Mouse (Mus musculus) hindlimb bud, embryonic 11.5 days (tissue): ENCODE data around the gene Ryk.
"Not testable (repeated sequence)": the region's sequence is repeated elsewhere in the genome, so short reads cannot be mapped to it uniquely, and the experiment has no call there.

Source experiments
- DNase-seq: peaks from one replicate; pipeline ENCODE4 v3.0.0-alpha.2; 2012; ENCODE audit warnings: low read depth, low spot score; ENCODE audit errors: extremely low spot score

The Ryk gene

DNA sequence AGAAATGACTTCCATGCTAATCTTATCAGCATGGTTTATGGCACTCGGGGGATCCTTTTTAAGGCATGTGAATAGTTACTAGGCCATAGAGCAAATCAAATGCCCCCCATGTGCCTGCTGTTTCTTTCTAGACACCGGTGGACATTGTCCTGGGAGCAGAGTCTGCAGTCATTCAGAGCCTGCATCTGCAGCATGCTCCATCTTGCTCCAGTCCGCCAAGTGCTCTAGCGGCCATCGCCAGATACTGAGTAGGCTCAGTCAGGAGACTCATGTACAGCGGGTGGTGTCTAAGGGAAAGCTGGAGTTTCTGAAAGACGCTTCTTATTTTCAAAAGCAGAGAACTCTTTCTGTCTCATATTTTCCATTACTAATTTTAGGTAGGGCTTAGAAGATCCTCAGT is 67.6 kb downstream of the Ryk start:
- DNase-seq = no peak

GRCm38 (mm10) chr9:102904952-102905351 is 70.2 kb downstream of the Ryk start:
- no peak for DNase-seq

DNA sequence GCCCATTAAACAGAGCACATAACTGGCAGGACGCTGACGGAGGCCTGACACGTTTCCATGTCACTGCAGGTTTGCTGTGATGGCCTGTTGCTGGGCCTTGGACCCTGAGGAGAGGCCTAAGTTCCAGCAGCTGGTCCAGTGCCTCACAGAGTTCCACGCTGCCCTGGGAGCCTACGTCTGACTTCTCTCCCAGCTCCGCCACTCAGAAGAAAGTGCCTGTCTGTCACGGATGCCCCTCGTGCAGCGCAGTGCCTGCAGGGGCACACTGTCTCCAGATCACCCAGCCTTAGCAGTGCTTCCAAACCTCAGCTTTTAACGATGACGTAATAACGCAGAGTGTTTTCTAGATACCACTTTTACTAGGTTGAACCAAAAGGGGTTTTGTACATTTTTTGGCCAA is 72.1 kb downstream of the Ryk start:
- DNase-seq = no peak

- DNase-seq = no peak
Observed at GRCm38 (mm10) chr9:102907521-102908246, 73.0 kb downstream of the Ryk start.

DNA sequence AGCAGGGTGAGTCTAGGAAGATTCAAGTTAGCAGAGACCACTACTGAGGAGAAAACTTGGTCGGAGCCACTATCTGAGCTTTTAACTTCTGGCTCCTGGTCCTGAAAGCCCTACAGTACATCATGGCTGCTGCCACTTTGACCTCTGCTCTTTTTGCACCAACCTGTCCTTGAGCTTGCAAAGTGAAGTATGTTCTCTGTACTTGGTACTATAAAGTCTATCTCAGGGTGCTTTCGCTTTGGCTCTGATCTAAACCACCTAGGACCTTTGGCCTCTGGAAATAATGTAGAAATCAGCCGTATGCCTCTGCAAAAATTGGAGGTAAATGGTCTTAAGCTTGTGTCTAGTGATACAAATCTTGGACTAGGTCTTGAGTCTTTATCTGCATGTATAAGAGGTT is 76.8 kb downstream of the Ryk start:
- DNase-seq = no peak

- DNase-seq = no peak
Observed at GRCm38 (mm10) chr9:102912516-102913035, 77.9 kb downstream of the Ryk start.

- not testable (repeated sequence) for DNase-seq
Observed at GRCm38 (mm10) chr9:102913597-102913996, 78.9 kb downstream of the Ryk start.

GRCm38 (mm10) chr9:102914583-102914982 is 79.9 kb downstream of the Ryk start:
- DNase-seq = no peak

DNA sequence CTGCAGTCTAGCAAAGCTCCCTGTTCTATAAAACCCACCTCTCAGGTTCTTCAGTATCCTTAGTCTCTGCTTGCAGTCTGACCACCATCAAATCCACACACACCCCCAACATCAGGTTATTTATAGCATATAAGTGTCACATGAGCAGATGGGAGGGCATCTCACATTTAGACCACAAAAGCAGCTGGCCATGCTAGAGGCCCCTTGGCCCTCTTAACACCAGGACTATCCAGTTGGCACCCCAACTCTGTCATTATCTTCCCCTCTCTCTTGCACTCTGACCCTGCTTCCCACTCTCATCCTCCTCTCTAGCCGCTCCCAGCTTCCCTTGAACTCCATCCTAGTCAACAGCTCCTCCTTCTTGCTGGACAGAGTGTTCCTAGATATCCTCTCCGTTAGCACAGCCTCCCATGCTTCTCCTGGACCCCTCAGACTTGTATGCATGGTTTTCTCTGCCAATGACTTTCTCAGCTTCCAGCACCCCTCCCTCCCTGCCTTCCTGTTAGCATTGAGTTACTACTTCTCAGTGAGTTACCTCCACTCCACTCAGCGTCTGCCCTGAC is 80.7 kb downstream of the Ryk start:
- no peak for DNase-seq

- DNase-seq = no peak
Observed at GRCm38 (mm10) chr9:102916076-102916475, 81.4 kb downstream of the Ryk start.

DNA sequence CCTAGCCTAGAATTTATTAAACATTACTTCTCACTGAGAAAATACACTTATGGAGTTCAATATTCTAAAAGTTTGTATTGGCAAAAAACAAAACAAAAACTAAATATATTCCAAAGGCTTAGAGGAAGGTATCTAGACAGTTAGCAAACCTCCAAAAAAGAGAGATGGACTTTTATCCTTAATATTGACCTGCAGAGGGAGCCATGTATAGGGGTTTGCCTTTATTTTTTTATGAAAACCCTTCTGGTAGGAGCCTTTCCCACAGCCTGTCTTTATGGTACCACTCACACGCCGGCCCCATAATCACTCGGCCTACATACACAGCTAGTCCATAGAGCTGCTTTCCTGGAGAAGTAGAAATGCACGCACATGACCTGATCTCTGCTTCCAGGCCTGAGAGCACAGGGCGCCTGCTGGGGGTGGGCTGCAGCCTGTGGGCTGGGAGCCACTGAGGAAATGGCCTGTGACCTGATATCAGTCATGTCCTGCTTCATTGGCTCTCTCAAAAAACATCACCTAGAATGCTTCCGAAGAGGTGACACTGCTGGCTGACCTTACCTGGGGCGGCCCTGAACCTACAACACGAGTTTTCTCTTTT is 82.9 kb downstream of the Ryk start:
- DNase-seq = no peak

- DNase-seq = no peak
Observed at GRCm38 (mm10) chr9:102919486-102919885, 84.8 kb downstream of the Ryk start.

- no peak for DNase-seq
Observed at GRCm38 (mm10) chr9:102921791-102922190, 87.1 kb downstream of the Ryk start.

- DNase-seq = no peak
Observed at GRCm38 (mm10) chr9:102922866-102923434, 88.2 kb downstream of the Ryk start.

GRCm38 (mm10) chr9:102923836-102924235 is 89.1 kb downstream of the Ryk start:
- no peak for DNase-seq

DNA sequence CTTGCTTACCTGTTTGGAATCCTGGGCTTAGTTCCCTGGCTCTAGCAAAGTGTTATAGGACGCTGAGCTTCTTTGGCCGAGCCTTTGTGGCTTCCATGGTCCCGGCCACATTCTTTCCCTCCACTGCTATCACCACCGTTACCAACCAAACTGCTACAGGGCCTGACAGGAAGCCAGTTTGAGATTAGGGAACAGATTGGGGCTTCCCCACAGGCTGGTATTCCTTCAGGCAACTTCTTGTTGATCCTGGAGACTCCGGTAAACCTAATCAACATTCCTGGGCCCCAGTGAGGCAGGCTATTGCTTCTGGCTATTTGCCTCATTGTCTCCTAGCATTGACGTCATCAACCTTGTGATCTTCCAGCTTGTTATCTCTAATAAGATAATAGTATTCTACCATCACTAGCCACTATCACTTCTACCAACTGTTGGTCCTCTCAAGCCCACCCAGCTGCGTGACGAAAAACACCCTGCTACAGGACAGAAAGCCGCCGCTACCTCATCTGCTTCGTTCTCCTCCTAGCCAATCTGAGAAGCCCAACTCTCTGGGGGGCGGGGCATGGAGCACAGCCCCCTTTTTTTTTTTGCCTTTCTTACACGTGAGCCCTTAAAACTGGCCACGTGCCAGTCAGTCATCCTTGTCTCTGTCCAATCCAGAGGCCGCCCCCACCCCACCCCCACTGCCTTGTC is 90.1 kb downstream of the Ryk start:
- no peak for DNase-seq

GRCm38 (mm10) chr9:102926137-102926536 is 91.4 kb downstream of the Ryk start:
- no peak for DNase-seq

DNA sequence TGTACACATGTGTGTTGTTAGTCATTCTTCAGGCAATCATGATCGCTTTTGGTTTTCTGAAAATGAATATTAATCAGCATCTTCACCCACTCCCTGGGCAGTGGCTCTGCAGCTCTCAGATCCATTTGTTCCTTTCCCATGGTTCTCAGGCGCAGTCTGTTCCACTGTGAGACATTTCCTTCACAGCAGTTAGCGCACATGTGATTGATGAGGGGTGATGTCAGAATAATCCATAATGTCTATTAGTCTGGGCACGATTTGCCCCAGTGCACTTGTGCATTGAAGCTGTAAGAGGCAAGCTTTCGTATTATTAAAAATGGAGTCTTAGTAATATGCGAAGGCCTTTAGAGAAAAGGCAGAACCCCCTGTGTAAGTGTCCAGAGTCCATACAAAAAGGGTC is 95.1 kb downstream of the Ryk start:
- DNase-seq = no peak

GRCm38 (mm10) chr9:102933925-102934721 is 99.4 kb downstream of the Ryk start:
- DNase-seq = no peak

- no peak for DNase-seq
Observed at GRCm38 (mm10) chr9:102942221-102942620, 107.5 kb downstream of the Ryk start.

GRCm38 (mm10) chr9:102944891-102945290 is 110.2 kb downstream of the Ryk start:
- no peak for DNase-seq
